Mouse (Mus musculus): ENCODE measurements around the gene Psmc3. TPM values are rescaled to one million over a fixed set of nuclear protein-coding genes. Genes with fewer than 3 reads are reported as not detected.
"Not testable (repeated sequence)": the region's sequence is repeated elsewhere in the genome, so short reads cannot be mapped to it uniquely, and the experiment has no call there.

Gene Psmc3
- polyA plus RNA-seq (2016; fragmentation: Nextera tagmentation; extraction: Ambion mirVana) = 359 and 373 TPM in 2 replicates

- Histone ChIP-seq H3K4me3 (peak within 1 kb of the TSS; percentile 75), H3K36me3 (peaks cover 50% of the 10 kb centered on the region), H3K27ac (peak within 1 kb of the TSS; percentile 90), H3K4me1 (peaks cover 13% of the 10 kb centered on the region), H3K27me3 (ENCODE audit: low read depth, poor library complexity, severe bottlenecking) (no peaks in the 10 kb centered on the region), H3K9me3 (replicated peaks) (no peaks in the 10 kb centered on the region)
- peak; percentile 96 for DNase-seq (ENCODE audit: low spot score)
- WGBS = under 1% methylated on average over 40 of the region's 40 CpGs
Observed at GRCm38 (mm10) chr2:91053934-91054382, at the start of gene Psmc3. Gene Psmc3 (plus strand): TSS chr2:91054009.

GRCm38 (mm10) chr2:91008536-91008935 is 45.3 kb upstream of the Psmc3 start:
- WGBS = 96% methylated on average over 8 of the region's 8 CpGs
- Histone ChIP-seq H3K36me3 (peaks cover 97% of the 10 kb centered on the region), H3K9me3 (replicated peaks) (no peaks in the 10 kb centered on the region)

DNA sequence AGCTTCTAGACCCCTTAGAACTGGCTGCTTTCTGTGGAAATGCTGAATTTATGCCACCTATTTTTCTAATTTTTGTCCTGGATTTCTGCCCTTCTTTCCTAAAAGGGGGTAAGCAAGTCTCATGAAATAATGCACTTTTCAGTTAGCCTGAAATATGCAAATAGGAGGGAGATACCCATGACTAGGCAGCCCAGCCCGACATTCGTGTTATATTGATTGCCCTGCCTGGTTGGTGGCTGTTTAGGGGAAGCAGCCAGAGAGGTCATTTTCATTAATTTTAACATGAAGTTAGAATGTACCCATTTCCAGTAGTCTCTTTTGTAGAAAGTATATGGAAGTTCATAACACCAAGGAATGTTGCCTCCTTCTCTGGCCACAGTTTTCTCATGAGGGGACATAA is 39.9 kb upstream of the Psmc3 start:
- H3K27me3 ChIP-seq (ENCODE audit: low read depth, poor library complexity, severe bottlenecking) = no peaks in the 10 kb centered on the region
- 95% methylated on average over 2 of the region's 2 CpGs for WGBS
- no peak overlapping the region for H3K27ac ChIP-seq
- DNase-seq (ENCODE audit: low spot score) = no peak
- H3K36me3 ChIP-seq = peaks cover 96% of the 10 kb centered on the region
- H3K4me3 ChIP-seq = no peak overlapping the region
- H3K4me1 ChIP-seq = no peaks in the 10 kb centered on the region
- no peaks in the 10 kb centered on the region for H3K9me3 ChIP-seq (replicated peaks)

More at GRCm38 (mm10) chr2:91008536-91008935, 45.3 kb upstream of the Psmc3 start:
- Histone ChIP-seq H3K27ac (no peak overlapping the region), H3K4me3 (no peak overlapping the region), H3K4me1 (no peaks in the 10 kb centered on the region), H3K27me3 (ENCODE audit: low read depth, poor library complexity, severe bottlenecking) (no peaks in the 10 kb centered on the region)
- DNase-seq (ENCODE audit: low spot score) = no peak

- H3K9me3 ChIP-seq (replicated peaks) = no peaks in the 10 kb centered on the region
- no peak overlapping the region for H3K27ac ChIP-seq
- no peak for DNase-seq (ENCODE audit: low spot score)
- H3K4me1 ChIP-seq = no peaks in the 10 kb centered on the region
- no peak overlapping the region for H3K4me3 ChIP-seq
- peaks cover 96% of the 10 kb centered on the region for H3K36me3 ChIP-seq
- 93% methylated on average over 4 of the region's 4 CpGs for WGBS
- H3K27me3 ChIP-seq (ENCODE audit: low read depth, poor library complexity, severe bottlenecking) = no peaks in the 10 kb centered on the region
Observed at GRCm38 (mm10) chr2:91015386-91015785, 38.4 kb upstream of the Psmc3 start.

DNA sequence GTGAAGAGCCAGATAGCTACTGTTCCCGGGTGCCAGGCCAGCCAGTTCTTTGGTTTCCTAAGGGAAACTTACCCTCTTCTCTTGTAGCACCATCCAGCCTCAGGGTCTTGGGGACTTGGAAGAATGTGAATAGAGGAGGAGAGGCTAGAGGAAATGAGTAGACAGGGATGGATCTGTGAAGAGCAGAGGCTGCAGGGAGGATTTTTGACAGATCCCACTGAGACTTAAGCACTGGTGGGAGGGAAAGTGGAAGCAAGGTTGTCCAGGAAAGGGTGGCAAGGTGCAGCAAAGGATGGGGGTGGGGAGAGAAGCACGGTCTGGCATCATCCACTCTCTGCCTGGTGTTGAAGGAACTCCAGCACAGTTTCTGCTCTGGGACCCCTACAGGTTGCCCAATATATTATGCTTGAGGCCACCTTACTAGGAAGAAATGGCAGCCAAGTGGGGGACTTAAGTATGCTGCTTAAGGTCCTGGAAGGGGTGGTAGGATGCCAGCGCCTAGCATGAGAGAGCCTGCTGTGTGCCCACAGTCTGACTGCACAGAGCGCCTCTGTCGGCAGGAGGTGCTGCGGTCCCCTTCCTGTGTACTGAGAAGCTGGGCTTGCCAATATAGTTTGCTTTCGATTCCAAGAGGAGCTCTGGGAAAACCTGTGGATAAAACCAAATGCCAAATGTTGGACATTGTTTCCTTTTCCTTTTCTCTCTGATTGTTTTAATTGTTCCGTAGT is 35.6 kb upstream of the Psmc3 start:
- no peaks in the 10 kb centered on the region for H3K27me3 ChIP-seq (ENCODE audit: low read depth, poor library complexity, severe bottlenecking)
- DNase-seq (ENCODE audit: low spot score) = no peak
- H3K27ac ChIP-seq = no peak overlapping the region
- no peaks in the 10 kb centered on the region for H3K9me3 ChIP-seq (replicated peaks)
- 92% methylated on average over 8 of the region's 8 CpGs for WGBS
- H3K36me3 ChIP-seq = peaks cover 84% of the 10 kb centered on the region
- no peaks in the 10 kb centered on the region for H3K4me1 ChIP-seq
- H3K4me3 ChIP-seq = no peak overlapping the region

- Histone ChIP-seq H3K27ac (no peak overlapping the region), H3K27me3 (ENCODE audit: low read depth, poor library complexity, severe bottlenecking) (no peaks in the 10 kb centered on the region), H3K4me1 (no peaks in the 10 kb centered on the region), H3K36me3 (peaks cover 67% of the 10 kb centered on the region), H3K4me3 (no peak overlapping the region), H3K9me3 (replicated peaks) (no peaks in the 10 kb centered on the region)
- WGBS = 96% methylated on average over 3 of the region's 3 CpGs
- no peak for DNase-seq (ENCODE audit: low spot score)
Observed at GRCm38 (mm10) chr2:91019911-91020310, 33.9 kb upstream of the Psmc3 start.

DNA sequence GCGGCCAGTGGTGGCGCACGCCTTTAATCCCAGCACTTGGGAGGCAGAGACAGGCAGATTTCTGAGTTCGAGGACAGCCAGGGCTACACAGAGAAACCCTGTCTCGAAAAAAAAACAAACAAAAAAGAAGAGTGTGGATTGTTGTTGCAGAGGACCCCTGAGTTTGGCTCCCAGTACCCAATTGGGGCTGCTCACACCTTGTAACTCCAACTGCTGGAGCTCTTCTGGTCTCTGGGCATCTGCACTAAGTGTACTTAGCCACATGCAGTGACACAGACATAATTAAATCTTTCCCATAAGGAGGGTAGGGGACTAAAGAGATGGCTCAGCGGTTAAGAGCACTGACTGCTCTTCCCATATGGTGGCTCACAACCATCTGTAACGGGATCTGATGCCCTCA is 31.5 kb upstream of the Psmc3 start:
- H3K27me3 ChIP-seq (ENCODE audit: low read depth, poor library complexity, severe bottlenecking); H3K4me1 ChIP-seq; H3K9me3 ChIP-seq (replicated peaks); H3K4me3 ChIP-seq; DNase-seq (ENCODE audit: low spot score); H3K27ac ChIP-seq: not testable (repeated sequence)
- 97% methylated on average over 7 of the region's 7 CpGs for WGBS
- H3K36me3 ChIP-seq = peaks cover 46% of the 10 kb centered on the region

GRCm38 (mm10) chr2:91023131-91023530 is 30.7 kb upstream of the Psmc3 start:
- Histone ChIP-seq H3K36me3 (peaks cover 37% of the 10 kb centered on the region), H3K4me1 (no peaks in the 10 kb centered on the region), H3K9me3 (replicated peaks) (no peaks in the 10 kb centered on the region), H3K4me3 (no peak overlapping the region), H3K27ac (no peak overlapping the region), H3K27me3 (ENCODE audit: low read depth, poor library complexity, severe bottlenecking) (no peaks in the 10 kb centered on the region)
- no peak for DNase-seq (ENCODE audit: low spot score)
- 74% methylated on average over 2 of the region's 2 CpGs for WGBS

- Histone ChIP-seq H3K9me3 (replicated peaks) (no peaks in the 10 kb centered on the region), H3K27ac (no peak overlapping the region), H3K4me1 (no peaks in the 10 kb centered on the region), H3K36me3 (peaks cover 30% of the 10 kb centered on the region), H3K27me3 (ENCODE audit: low read depth, poor library complexity, severe bottlenecking) (no peaks in the 10 kb centered on the region), H3K4me3 (no peak overlapping the region)
- no peak for DNase-seq (ENCODE audit: low spot score)
- 94% methylated on average over 1 of the region's 1 CpGs for WGBS
Observed at GRCm38 (mm10) chr2:91023956-91024355, 29.9 kb upstream of the Psmc3 start.

DNA sequence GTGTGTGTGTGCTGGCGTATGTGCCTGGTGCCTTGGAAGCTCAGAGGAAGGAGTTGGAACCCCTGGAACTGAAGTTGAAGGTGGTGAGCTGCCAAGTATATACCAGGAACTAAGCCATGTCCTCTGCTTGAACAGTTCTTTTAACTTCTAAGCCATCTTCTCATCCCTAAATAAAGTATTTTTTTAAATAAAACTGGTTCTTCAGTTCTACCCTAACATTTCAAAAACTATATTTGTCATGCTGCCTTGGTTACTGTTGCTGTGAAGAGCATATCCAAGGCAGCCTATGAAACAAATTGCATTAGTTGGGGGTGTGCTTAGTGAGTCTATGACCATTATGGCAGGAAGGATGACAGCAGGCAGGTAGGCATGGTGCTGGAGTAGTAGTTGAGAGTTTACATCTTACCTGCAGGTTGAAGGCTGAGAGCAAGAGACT is 28.7 kb upstream of the Psmc3 start:
- H3K27ac ChIP-seq = no peak overlapping the region
- no peak overlapping the region for H3K4me3 ChIP-seq
- no peaks in the 10 kb centered on the region for H3K27me3 ChIP-seq (ENCODE audit: low read depth, poor library complexity, severe bottlenecking)
- peaks cover 18% of the 10 kb centered on the region for H3K36me3 ChIP-seq
- no peaks in the 10 kb centered on the region for H3K9me3 ChIP-seq (replicated peaks)
- no peaks in the 10 kb centered on the region for H3K4me1 ChIP-seq
- WGBS = 92% methylated on average over 1 of the region's 1 CpGs
- no peak for DNase-seq (ENCODE audit: low spot score)

DNA sequence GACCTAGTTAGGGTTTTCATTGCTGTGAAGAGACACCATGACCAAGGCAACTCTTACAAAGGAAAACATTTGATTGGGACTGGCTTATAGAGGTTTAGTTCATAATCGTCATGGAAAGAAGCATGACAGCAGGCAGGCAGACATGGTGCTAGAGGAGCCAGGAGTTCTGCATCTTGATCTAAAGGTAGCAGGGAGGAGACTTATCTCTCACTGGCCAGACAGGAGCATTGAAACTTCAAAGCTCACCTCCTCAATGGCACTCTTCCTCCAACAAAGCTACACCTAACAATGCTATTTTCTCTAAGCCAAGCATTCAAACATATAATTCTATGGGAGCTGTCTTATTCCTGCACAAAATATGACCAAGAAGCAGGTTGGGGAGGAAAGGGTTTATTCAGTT is 27.3 kb upstream of the Psmc3 start:
- no peaks in the 10 kb centered on the region for H3K9me3 ChIP-seq (replicated peaks)
- H3K27ac ChIP-seq = no peak overlapping the region
- H3K4me3 ChIP-seq = no peak overlapping the region
- 86% methylated on average over 1 of the region's 1 CpGs for WGBS
- no peak for DNase-seq (ENCODE audit: low spot score)
- H3K4me1 ChIP-seq = no peaks in the 10 kb centered on the region
- H3K27me3 ChIP-seq (ENCODE audit: low read depth, poor library complexity, severe bottlenecking) = no peaks in the 10 kb centered on the region
- peaks cover 5% of the 10 kb centered on the region; the same call in 1 of the 2 replicates for H3K36me3 ChIP-seq

GRCm38 (mm10) chr2:91027391-91028214 is 26.2 kb upstream of the Psmc3 start:
- Histone ChIP-seq H3K36me3 (no peaks in the 10 kb centered on the region), H3K27ac (no peak overlapping the region), H3K4me1 (no peaks in the 10 kb centered on the region), H3K4me3 (no peak overlapping the region), H3K27me3 (ENCODE audit: low read depth, poor library complexity, severe bottlenecking) (no peaks in the 10 kb centered on the region), H3K9me3 (replicated peaks) (no peaks in the 10 kb centered on the region)
- 93% methylated on average over 9 of the region's 9 CpGs for WGBS
- no peak for DNase-seq (ENCODE audit: low spot score)

DNA sequence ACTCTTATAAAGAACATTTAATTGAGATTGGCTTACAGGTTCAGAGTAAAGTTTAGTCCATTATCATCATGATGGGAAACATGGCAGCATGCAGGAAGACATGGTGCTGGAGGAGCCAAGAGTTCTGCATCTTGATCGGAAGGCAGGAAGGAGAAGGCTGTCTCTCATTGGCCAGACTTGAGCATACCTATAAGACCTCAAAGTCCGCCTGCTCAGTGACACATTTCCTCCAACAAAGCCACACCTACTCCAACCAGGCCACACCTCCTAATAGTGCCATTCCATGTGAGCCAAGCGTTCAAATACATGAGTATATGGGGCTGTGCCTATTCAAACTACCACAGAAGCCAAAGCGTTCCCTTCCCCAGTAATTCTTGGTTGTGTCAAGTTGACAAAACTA is 22.6 kb upstream of the Psmc3 start:
- Histone ChIP-seq H3K27ac (no peak overlapping the region), H3K4me1 (peaks cover 7% of the 10 kb centered on the region), H3K27me3 (ENCODE audit: low read depth, poor library complexity, severe bottlenecking) (no peaks in the 10 kb centered on the region), H3K4me3 (no peak overlapping the region), H3K9me3 (replicated peaks) (no peaks in the 10 kb centered on the region), H3K36me3 (no peaks in the 10 kb centered on the region)
- DNase-seq (ENCODE audit: low spot score) = no peak
- 83% methylated on average over 4 of the region's 4 CpGs for WGBS

All from limb, embryonic 10.5 days (tissue).